Mouse (Mus musculus) megakaryocyte, embryonic 14.5 days (primary cell): ENCODE data around the gene Mettl22. TPM values are rescaled to one million over a fixed set of nuclear protein-coding genes. Genes with fewer than 3 reads are reported as not detected.
A peak's percentile ranks its signal among the peaks of the same experiment; 100 is the strongest.

Experiments used
- H3K27me3 ChIP-seq: replicated peaks from 2 replicates; pipeline ENCODE3; 2012; ENCODE audit warnings: inconsistent platforms
- H3K36me3 ChIP-seq: replicated peaks from 2 replicates; pipeline ENCODE3; 2012; ENCODE audit warnings: low read length, inconsistent platforms, mixed read lengths
- H3K4me1 ChIP-seq: 2 replicates; pipeline ENCODE4 v1.6.1; 2012; ENCODE audit warnings: inconsistent platforms
- H3K4me3 ChIP-seq: replicated peaks from 2 replicates; pipeline ENCODE3; 2012; ENCODE audit warnings: moderate library complexity, mild to moderate bottlenecking, inconsistent platforms
- H3K9me3 ChIP-seq: 2 replicates; pipeline ENCODE4 v1.6.1; 2012; ENCODE audit warnings: inconsistent platforms
- FLI1 ChIP-seq: IDR thresholded peaks from 2 replicates; pipeline ENCODE4 v1.6.1; 2012; ENCODE audit warnings: low read length, inconsistent platforms, mixed read lengths
- GATA1 ChIP-seq: IDR thresholded peaks from 3 replicates; pipeline ENCODE4 v1.6.1; 2012; ENCODE audit warnings: mixed read lengths, low read length, inconsistent platforms, borderline replicate concordance
- polyA plus RNA-seq: library from polyadenylated mRNA; stranded (reverse); fragments of >175 nt; gene quantifications from 2 replicates; pipeline ENCODE4 v1.2.3, GENCODE M21; 2012; ENCODE audit warnings: low replicate concordance; ENCODE audit not compliant: insufficient read depth

Mettl22 gene
- polyA plus RNA-seq, 1 experiment = 18.9 TPM

GRCm38 (mm10) chr16:8446256-8446655 lies 24.3 kb upstream of the Mettl22 start:
- Histone ChIP-seq H3K9me3 (0 out of 2 replicates have a peak, but pooled peaks cover 8% of the 10 kb centered on the region), H3K36me3 (no peaks in the 10 kb centered on the region), H3K4me3 (no peak overlapping the region), H3K27me3 (peaks cover 56% of the 10 kb centered on the region), H3K4me1 (peaks cover 6% of the 10 kb centered on the region; the same call in 1 of the 2 replicates)
- no peak for TF ChIP-seq GATA1
- no peak for TF ChIP-seq FLI1

- Histone ChIP-seq H3K9me3 (0 out of 2 replicates have a peak, but pooled peaks cover 8% of the 10 kb centered on the region), H3K36me3 (no peaks in the 10 kb centered on the region), H3K4me3 (no peak overlapping the region), H3K4me1 (peaks cover 42% of the 10 kb centered on the region), H3K27me3 (peaks cover 47% of the 10 kb centered on the region)
- TF ChIP-seq FLI1 (no peak), GATA1 (no peak)
These were observed 17.3 kb upstream of the Mettl22 start for GRCm38 (mm10) chr16:8453301-8453700.

- Histone ChIP-seq H3K36me3 (no peaks in the 10 kb centered on the region), H3K4me1 (peaks cover 43% of the 10 kb centered on the region), H3K9me3 (no peaks in the 10 kb centered on the region), H3K27me3 (peaks cover 39% of the 10 kb centered on the region), H3K4me3 (peak overlapping the region; percentile 89)
- TF ChIP-seq GATA1 (no peak), FLI1 (no peak)
These were observed 15.4 kb upstream of the Mettl22 start for GRCm38 (mm10) chr16:8455221-8455620.

GRCm38 (mm10) chr16:8458391-8458790 lies 12.2 kb upstream of the Mettl22 start:
- TF ChIP-seq FLI1 (no peak), GATA1 (no peak)
- Histone ChIP-seq H3K27me3 (peaks cover 18% of the 10 kb centered on the region), H3K4me1 (peaks cover 35% of the 10 kb centered on the region), H3K4me3 (no peak overlapping the region), H3K9me3 (no peaks in the 10 kb centered on the region), H3K36me3 (no peaks in the 10 kb centered on the region)

GRCm38 (mm10) chr16:8459098-8459497 lies 11.5 kb upstream of the Mettl22 start:
- Histone ChIP-seq H3K9me3 (no peaks in the 10 kb centered on the region), H3K27me3 (peaks cover 11% of the 10 kb centered on the region)
- TF ChIP-seq GATA1 (no peak), FLI1 (no peak)

GRCm38 (mm10) chr16:8470132-8470531 lies 456 bp upstream of the Mettl22 start:
- Histone ChIP-seq H3K9me3 (no peaks in the 10 kb centered on the region), H3K27me3 (no peaks in the 10 kb centered on the region), H3K36me3 (peaks cover 7% of the 10 kb centered on the region), H3K4me1 (peaks cover 37% of the 10 kb centered on the region), H3K4me3 (peak overlapping the region; percentile 95)
- TF ChIP-seq GATA1 = no peak
- TF ChIP-seq FLI1 = no peak

More at GRCm38 (mm10) chr16:8459098-8459497, 11.5 kb upstream of the Mettl22 start:
- Histone ChIP-seq H3K4me1 (peaks cover 28% of the 10 kb centered on the region), H3K36me3 (no peaks in the 10 kb centered on the region), H3K4me3 (no peak overlapping the region)

- TF ChIP-seq GATA1 (no peak), FLI1 (no peak)
- Histone ChIP-seq H3K4me1 (no peaks in the 10 kb centered on the region; the same call in 1 of the 2 replicates), H3K36me3 (peaks cover 83% of the 10 kb centered on the region), H3K9me3 (no peaks in the 10 kb centered on the region), H3K27me3 (no peaks in the 10 kb centered on the region), H3K4me3 (no peak overlapping the region)
These were observed 16.9 kb downstream of the Mettl22 start for GRCm38 (mm10) chr16:8487396-8488005.

GRCm38 (mm10) chr16:8489340-8489739 lies 18.8 kb downstream of the Mettl22 start:
- TF ChIP-seq FLI1 (no peak), GATA1 (no peak)
- peaks cover 67% of the 10 kb centered on the region for H3K36me3 ChIP-seq
- no peaks in the 10 kb centered on the region; the same call in 1 of the 2 replicates for H3K4me1 ChIP-seq
- no peaks in the 10 kb centered on the region for H3K27me3 ChIP-seq
- H3K9me3 ChIP-seq = no peaks in the 10 kb centered on the region
- no peak overlapping the region for H3K4me3 ChIP-seq

GRCm38 (mm10) chr16:8491743-8492490 lies 21.3 kb downstream of the Mettl22 start:
- no peaks in the 10 kb centered on the region for H3K9me3 ChIP-seq
- peaks cover 8% of the 10 kb centered on the region for H3K27me3 ChIP-seq
- TF ChIP-seq GATA1 (no peak), FLI1 (no peak)
- H3K4me1 ChIP-seq = no peaks in the 10 kb centered on the region; the same call in 1 of the 2 replicates
- peaks cover 42% of the 10 kb centered on the region for H3K36me3 ChIP-seq
- H3K4me3 ChIP-seq = no peak overlapping the region

GRCm38 (mm10) chr16:8494268-8494667 lies 23.7 kb downstream of the Mettl22 start:
- Histone ChIP-seq H3K4me1 (no peaks in the 10 kb centered on the region), H3K36me3 (peaks cover 20% of the 10 kb centered on the region), H3K4me3 (no peak overlapping the region), H3K9me3 (no peaks in the 10 kb centered on the region), H3K27me3 (peaks cover 16% of the 10 kb centered on the region)
- no peak for TF ChIP-seq GATA1
- TF ChIP-seq FLI1 = no peak
